Mouse (Mus musculus) MEL (cell line): ENCODE data around the gene Mex3a. TPM values are rescaled to one million over a fixed set of nuclear protein-coding genes. Genes with fewer than 3 reads are reported as not detected.
A peak's percentile ranks its signal among the peaks of the same experiment; 100 is the strongest.

Experiments used
- DNase-seq: peaks from one replicate; pipeline ENCODE4 v3.0.0; 2011; ENCODE audit warnings: low read depth, low spot score
- H3K27ac ChIP-seq: 2 replicates; pipeline ENCODE4 v1.5.1; 2012; ENCODE audit warnings: low read depth, mild to moderate bottlenecking, control low read depth, low read length, moderate library complexity; ENCODE audit not compliant: control insufficient read depth
- H3K27me3 ChIP-seq, 2 experiments: fragments of 150-350 bp in 1 of 2; sonication (generic) in 1 of 2; 2 replicates each; pipeline ENCODE4 v1.6.1; 2012; ENCODE audit warnings: low read length in 2 of 2, mild to moderate bottlenecking in 2 of 2, improper control_type of control experiment in 1 of 2, moderate library complexity in 1 of 2; ENCODE audit not compliant: insufficient read depth in 2 of 2, control insufficient read depth in 1 of 2
- H3K36me3 ChIP-seq, 2 experiments: 2 replicates each; pipeline ENCODE4 v1.6.1; 2012 to 2014; ENCODE audit warnings: low read length in 2 of 2, improper control_type of control experiment in 1 of 2, inconsistent platforms in 1 of 2, mild to moderate bottlenecking in 1 of 2; ENCODE audit not compliant: insufficient read depth in 2 of 2, control insufficient read depth in 1 of 2
- H3K4me1 ChIP-seq, 2 experiments: fragments of 150-350 bp in 1 of 2; sonication (generic) in 1 of 2; 2 replicates each; pipeline ENCODE4 v1.6.1; 2012; ENCODE audit warnings: low read length in 2 of 2, improper control_type of control experiment in 1 of 2, mild to moderate bottlenecking in 1 of 2; ENCODE audit not compliant: insufficient read depth in 2 of 2, control insufficient read depth in 1 of 2
- H3K4me3 ChIP-seq, 2 experiments: fragments of 150-350 bp in 1 of 2; sonication (generic) in 1 of 2; 2 replicates each; pipeline ENCODE4 v1.5.1; 2012; ENCODE audit warnings: low read depth in 2 of 2, low read length in 2 of 2, mild to moderate bottlenecking in 2 of 2, moderate library complexity in 2 of 2, control low read depth in 1 of 2, improper control_type of control experiment in 1 of 2; ENCODE audit not compliant: control insufficient read depth in 1 of 2, insufficient read depth in 1 of 2
- H3K79me2 ChIP-seq: 2 replicates; pipeline ENCODE4 v1.6.1; 2012; ENCODE audit warnings: mild to moderate bottlenecking, low read length, moderate library complexity; ENCODE audit not compliant: control insufficient read depth, poor library complexity, insufficient read depth
- H3K9ac ChIP-seq: 2 replicates; pipeline ENCODE4 v1.6.1; 2012; ENCODE audit warnings: low read depth, mild to moderate bottlenecking, control low read depth, low read length, moderate library complexity; ENCODE audit not compliant: control insufficient read depth, poor library complexity, severe bottlenecking
- H3K9me3 ChIP-seq: fragments of 150-350 bp; sonication (generic); replicated peaks from 2 replicates; pipeline ENCODE4 v1.6.1; 2012; ENCODE audit warnings: mild to moderate bottlenecking, low read length, improper control_type of control experiment, moderate library complexity; ENCODE audit not compliant: insufficient read depth
- CHD1 ChIP-seq: IDR thresholded peaks from 2 replicates; pipeline ENCODE4 v1.6.1; 2012; ENCODE audit warnings: low read depth, mild to moderate bottlenecking, inconsistent platforms, low read length, improper control_type of control experiment
- CTCF ChIP-seq, 3 experiments: IDR thresholded peaks in 2 of 3; conservative IDR thresholded peaks in 1 of 3; 2 replicates each; pipeline ENCODE4 v1.5.1; 2011 to 2012; ENCODE audit warnings: low read length in 3 of 3, low read depth in 2 of 3, mild to moderate bottlenecking in 2 of 3, improper control_type of control experiment in 1 of 3, inconsistent platforms in 1 of 3, mixed read lengths in 1 of 3, moderate library complexity in 1 of 3; ENCODE audit not compliant: control insufficient read depth in 1 of 3, insufficient read depth in 1 of 3, poor library complexity in 1 of 3, severe bottlenecking in 1 of 3
- ELF1 ChIP-seq: IDR thresholded peaks from 2 replicates; pipeline ENCODE4 v1.6.1; 2014; ENCODE audit warnings: low read depth, mild to moderate bottlenecking, inconsistent platforms, low read length, improper control_type of control experiment, moderate library complexity
- ETS1 ChIP-seq: IDR thresholded peaks from 2 replicates; pipeline ENCODE4 v1.6.1; 2012; ENCODE audit warnings: low read depth, mild to moderate bottlenecking, inconsistent platforms, low read length, improper control_type of control experiment, moderate library complexity
- GATA1 ChIP-seq: IDR thresholded peaks from 2 replicates; pipeline ENCODE4 v1.6.1; 2011; ENCODE audit warnings: low read depth, low read length, improper control_type of control experiment
- HCFC1 ChIP-seq: IDR thresholded peaks from 2 replicates; pipeline ENCODE4 v1.6.1; 2012; ENCODE audit warnings: low read depth, mild to moderate bottlenecking, inconsistent platforms, low read length, improper control_type of control experiment, moderate library complexity
- JUND ChIP-seq: IDR thresholded peaks from 2 replicates; pipeline ENCODE4 v1.6.1; 2011; ENCODE audit warnings: low read depth, mild to moderate bottlenecking, improper control_type of control experiment, low read length
- KAT2A ChIP-seq: conservative IDR thresholded peaks from 2 replicates; pipeline ENCODE4 v1.6.1; 2012; ENCODE audit warnings: low read depth, low read length, improper control_type of control experiment, inconsistent platforms
- MAFK ChIP-seq: IDR thresholded peaks from 2 replicates; pipeline ENCODE4 v1.6.1; 2011; ENCODE audit warnings: low read depth, mild to moderate bottlenecking, low read length, improper control_type of control experiment, borderline replicate concordance
- MAX ChIP-seq: IDR thresholded peaks from 2 replicates; pipeline ENCODE4 v1.6.1; 2011; ENCODE audit warnings: low read length, improper control_type of control experiment
- MAZ ChIP-seq: IDR thresholded peaks from 2 replicates; pipeline ENCODE4 v1.6.1; 2012; ENCODE audit warnings: low read depth, mild to moderate bottlenecking, inconsistent platforms, low read length, improper control_type of control experiment
- MXI1 ChIP-seq: IDR thresholded peaks from 2 replicates; pipeline ENCODE4 v1.6.1; 2011; ENCODE audit warnings: mild to moderate bottlenecking, low read depth, low read length, improper control_type of control experiment
- MYB ChIP-seq: IDR thresholded peaks from 2 replicates; pipeline ENCODE4 v1.6.1; 2011; ENCODE audit warnings: mild to moderate bottlenecking, low read depth, low read length, improper control_type of control experiment
- MYC ChIP-seq: IDR thresholded peaks from 2 replicates; pipeline ENCODE4 v1.6.1; 2011; ENCODE audit warnings: low read depth, mild to moderate bottlenecking, low read length, improper control_type of control experiment, moderate library complexity
- POLR2A ChIP-seq, 2 experiments: IDR thresholded peaks; 2 replicates each; pipeline ENCODE4 v1.6.1; 2011 to 2012; ENCODE audit warnings: low read length in 2 of 2, mild to moderate bottlenecking in 2 of 2, control low read depth in 1 of 2, improper control_type of control experiment in 1 of 2, low read depth in 1 of 2, moderate library complexity in 1 of 2; ENCODE audit not compliant: control insufficient read depth in 1 of 2, insufficient read depth in 1 of 2, poor library complexity in 1 of 2
- POLR2AphosphoS2 ChIP-seq: IDR thresholded peaks from 2 replicates; pipeline ENCODE4 v1.6.1; 2011; ENCODE audit warnings: low read length, improper control_type of control experiment
- POLR2AphosphoS5 ChIP-seq: IDR thresholded peaks from 2 replicates; pipeline ENCODE4 v1.6.1; 2012; ENCODE audit warnings: low read depth, borderline replicate concordance, mild to moderate bottlenecking, inconsistent platforms, low read length, moderate library complexity, mixed read lengths
- RCOR1 ChIP-seq: IDR thresholded peaks from 2 replicates; pipeline ENCODE4 v1.6.1; 2012; ENCODE audit warnings: low read depth, mild to moderate bottlenecking, inconsistent platforms, low read length, improper control_type of control experiment
- SIN3A ChIP-seq: IDR thresholded peaks from 2 replicates; pipeline ENCODE4 v1.6.1; 2012; ENCODE audit warnings: low read length, improper control_type of control experiment, inconsistent platforms
- SMC3 ChIP-seq: IDR thresholded peaks from 2 replicates; pipeline ENCODE4 v1.6.1; 2011; ENCODE audit warnings: low read depth, low read length, improper control_type of control experiment
- TAL1 ChIP-seq: IDR thresholded peaks from 2 replicates; pipeline ENCODE4 v1.6.1; 2012; ENCODE audit warnings: mild to moderate bottlenecking, inconsistent platforms, low read length, moderate library complexity, mixed read lengths
- TBP ChIP-seq: IDR thresholded peaks from 2 replicates; pipeline ENCODE4 v1.8.0; 2011; ENCODE audit warnings: low read depth, low read length, improper control_type of control experiment
- TCF12 ChIP-seq: IDR thresholded peaks from 2 replicates; pipeline ENCODE4 v1.6.1; 2014; ENCODE audit warnings: low read depth, mild to moderate bottlenecking, inconsistent platforms, low read length, improper control_type of control experiment, moderate library complexity
- USF2 ChIP-seq, 2 experiments: IDR thresholded peaks; 2 replicates each; pipeline ENCODE4 v1.6.1; 2011 to 2012; ENCODE audit warnings: improper control_type of control experiment in 2 of 2, low read length in 2 of 2, borderline replicate concordance in 1 of 2, inconsistent platforms in 1 of 2, low read depth in 1 of 2, mild to moderate bottlenecking in 1 of 2; ENCODE audit not compliant: insufficient read depth in 1 of 2
- ZKSCAN1 ChIP-seq: IDR thresholded peaks from 2 replicates; pipeline ENCODE4 v1.6.1; 2012; ENCODE audit warnings: low read depth, mild to moderate bottlenecking, inconsistent platforms, low read length, improper control_type of control experiment, moderate library complexity
- ZNF384 ChIP-seq: IDR thresholded peaks from 2 replicates; pipeline ENCODE4 v1.6.1; 2012; ENCODE audit warnings: low read depth, mild to moderate bottlenecking, inconsistent platforms, low read length, improper control_type of control experiment
- polyA plus RNA-seq, 2 experiments: library from polyadenylated mRNA; stranded (reverse) in 1 of 2; unstranded in 1 of 2; fragments of >175 nt in 1 of 2; fragments of >200 nt in 1 of 2; gene quantifications; 2 replicates each; pipeline versions ENCODE4 v1.2.1 to v1.2.4; 2012; ENCODE audit warnings: low replicate concordance in 2 of 2, low read depth in 1 of 2; ENCODE audit not compliant: insufficient read length in 2 of 2, insufficient read depth in 1 of 2, missing spikeins in 1 of 2
- total RNA-seq: library from RNA; depleted of rRNA; stranded (reverse); fragments of 300-350 nt; gene quantifications from 2 replicates; pipeline ENCODE4 v1.2.3, GENCODE M21; 2012

Mex3a gene
- total and polyA plus RNA-seq, 3 experiments: 5.5 to 10.1 TPM; not detected in 1

GRCm38 (mm10) chr3:88553525-88553879 is 21.3 kb downstream of the Mex3a start, which contains the start of gene Ubqln4 (continued):
- peak; percentile 66 to 94 for TF ChIP-seq POLR2A (IDR thresholded peaks at IDR 0.05; ENCODE audit: control insufficient read depth in 1 of 2, insufficient read depth in 1 of 2, low read depth in 1 of 2, low read length in 2 of 2, poor library complexity in 1 of 2)
- TF ChIP-seq TCF12: peak; percentile 73

- TF ChIP-seq TBP: peak; percentile 80
- no peak for TF ChIP-seq POLR2AphosphoS5
- TF ChIP-seq TAL1: no peak
- TF ChIP-seq GATA1: no peak
- peak; percentile 66; the same call in 1 of the 2 replicates for TF ChIP-seq MYC
- no peak for TF ChIP-seq ZKSCAN1
- no peak for TF ChIP-seq POLR2AphosphoS2
- TF ChIP-seq TCF12: no peak
- TF ChIP-seq CHD1: peak; percentile 79; the same call in 1 of the 2 replicates
- peak; percentile 90; the same call in 1 of the 2 replicates for TF ChIP-seq JUND
- no peak for TF ChIP-seq KAT2A
- TF ChIP-seq ETS1: no peak
- TF ChIP-seq SMC3: no peak
- peak; percentile 58 for TF ChIP-seq HCFC1
- 0 out of 2 replicates have a peak, but pooled peaks have one; percentile 31 for TF ChIP-seq RCOR1
- TF ChIP-seq ELF1: 0 out of 2 replicates have a peak, but pooled peaks have one; percentile 10
- peak; percentile 66 for TF ChIP-seq MXI1
- TF ChIP-seq POLR2A (IDR thresholded peaks at IDR 0.05; ENCODE audit: control insufficient read depth in 1 of 2, insufficient read depth in 1 of 2, low read depth in 1 of 2, low read length in 2 of 2, poor library complexity in 1 of 2): peak in 1 of 2 experiments; percentile 55; a peak in 2 of 4 replicates
- no peak for TF ChIP-seq MYB
- TF ChIP-seq MAX: peak; percentile 41; the same call in 1 of the 2 replicates
- TF ChIP-seq MAFK: no peak
- no peak for TF ChIP-seq MAZ
- peak; percentile 77 for TF ChIP-seq SIN3A
- peak in 2 of 3 experiments; percentile 31 to 55; a peak in 5 of 6 replicates for TF ChIP-seq CTCF (IDR thresholded peaks at IDR 0.05 in 2 of 3, conservative IDR thresholded peaks at IDR 0.05 in 1 of 3; ENCODE audit: control insufficient read depth in 1 of 3, insufficient read depth in 1 of 3, low read depth in 2 of 3, low read length in 3 of 3, poor library complexity in 1 of 3, severe bottlenecking in 1 of 3)
- no peak for TF ChIP-seq ZNF384
- TF ChIP-seq USF2 (IDR thresholded peaks at IDR 0.05; ENCODE audit: borderline replicate concordance in 1 of 2, insufficient read depth in 1 of 2, low read depth in 1 of 2, low read length in 2 of 2): no peak
- Histone ChIP-seq H3K36me3 (peaks cover 9% of the 10 kb centered on the region in 2 experiments), H3K27ac (peak overlapping the region; percentile 84), H3K9ac (peak overlapping the region; percentile 93), H3K4me1 (peaks cover 3 to 5% of the 10 kb centered on the region in 2 experiments; a peak in 2 of 4 replicates), H3K27me3 (no peaks in the 10 kb centered on the region), H3K9me3 (no peaks in the 10 kb centered on the region), H3K4me3 (peak overlapping the region; percentile 84 to 90), H3K79me2 (peaks cover 24% of the 10 kb centered on the region)
- DNase-seq: peak; percentile 92
These were observed 21.8 kb downstream of the Mex3a start for GRCm38 (mm10) chr3:88553880-88554586.
